Mouse (Mus musculus) liver, embryonic 14 days (tissue): Measurements from ENCODE around the gene Ttc30a1. TPM values are rescaled to one million over a fixed set of nuclear protein-coding genes. Genes with fewer than 3 reads are reported as not detected.

Source experiments
- polyA plus RNA-seq: library from polyadenylated mRNA; depleted of rRNA; stranded (reverse); fragments of >200 nt; gene quantifications from 2 replicates; pipeline ENCODE4 v1.2.3, GENCODE M21; 2012; rRNA removed

Gene Ttc30a1
- 0.92 and 1.1 TPM in 2 replicates for polyA plus RNA-seq

GRCm38 (mm10) chr2:75981440-75982081 is at the start of gene Ttc30a1:
TSS of gene Ttc30a1 (minus strand) at chr2:75981967.

DNA sequence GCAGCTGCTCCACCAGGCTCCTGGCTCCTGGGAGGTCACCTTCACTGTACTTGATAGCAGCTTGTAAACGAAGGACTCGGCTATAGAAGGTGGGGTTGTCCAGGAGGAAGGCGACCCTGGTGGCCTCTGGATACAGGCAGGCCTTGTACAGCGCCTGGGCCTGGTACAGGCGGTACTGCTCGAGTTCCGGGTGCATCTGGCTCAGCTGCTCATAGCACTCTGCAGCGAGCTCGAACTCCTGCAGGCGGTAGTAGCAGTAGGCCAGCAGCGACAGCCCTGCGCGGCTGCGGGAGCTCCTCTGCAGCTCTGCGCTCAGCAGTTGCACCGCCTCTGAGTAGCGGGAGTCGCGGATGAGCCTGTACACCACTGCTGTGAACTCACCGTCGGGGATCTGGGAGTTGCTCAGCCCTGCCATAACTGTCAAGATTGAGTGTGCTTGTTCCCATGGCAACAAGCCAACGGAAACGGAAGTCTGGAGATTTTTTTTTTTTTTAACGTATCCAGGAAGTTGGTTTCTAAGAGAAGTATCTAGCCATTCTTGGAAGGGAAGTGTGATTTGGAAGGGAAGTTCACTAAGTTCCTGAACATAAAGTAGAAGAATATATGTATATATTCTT is 3.9 kb downstream of the Ttc30a1 start, which contains the start of gene Ttc30a2:
Gene Ttc30a2, minus strand, starts transcription at position 419 of the 617 bp plus-strand sequence.

GRCm38 (mm10) chr2:75938117-75939063 is 43.4 kb downstream of the Ttc30a1 start, which contains the start of gene Ttc30b:
TSS of gene Ttc30b (minus strand) at chr2:75938585.

Other genes starting within 250 kb of the Ttc30a1 start
- 6.1 and 7.1 TPM in 2 replicates for gene Agps, start 149.8 kb downstream of the Ttc30a1 start, polyA plus RNA-seq
- gene Ttc30b, start 43.4 kb downstream of the Ttc30a1 start, polyA plus RNA-seq: 0.57 and 0.68 TPM in 2 replicates
- 0.02 and 0.06 TPM in 2 replicates for gene Ttc30a2, start 3.8 kb downstream of the Ttc30a1 start, polyA plus RNA-seq